Mouse (Mus musculus): ENCODE data around the gene Jmjd1c.

Gene Jmjd1c

GRCm38 (mm10) chr10:67297175-67297855 is 201.4 kb downstream of the Jmjd1c start:
- DNase-seq (ENCODE audit: low read depth, low spot score) = no peak

GRCm38 (mm10) chr10:67298856-67299255 is 202.9 kb downstream of the Jmjd1c start:
- no peak for DNase-seq (ENCODE audit: low read depth, low spot score)

- DNase-seq (ENCODE audit: low read depth, low spot score) = no peak
Measured at GRCm38 (mm10) chr10:67299285-67299684, 203.4 kb downstream of the Jmjd1c start.

- DNase-seq (ENCODE audit: low read depth, low spot score) = no peak
Measured at GRCm38 (mm10) chr10:67301046-67301445, 205.1 kb downstream of the Jmjd1c start.

- no peak for DNase-seq (ENCODE audit: low read depth, low spot score)
Measured at GRCm38 (mm10) chr10:67302340-67302739, 206.4 kb downstream of the Jmjd1c start.

Data from telencephalon, adult 2 months (tissue).